Mouse (Mus musculus): ENCODE results near the gene Rhoq. TPM values are rescaled to one million over a fixed set of nuclear protein-coding genes. Genes with fewer than 3 reads are reported as not detected.

Rhoq gene
- polyA plus RNA-seq, 1 experiment from 2014 or later, result 1.1 TPM

DNA sequence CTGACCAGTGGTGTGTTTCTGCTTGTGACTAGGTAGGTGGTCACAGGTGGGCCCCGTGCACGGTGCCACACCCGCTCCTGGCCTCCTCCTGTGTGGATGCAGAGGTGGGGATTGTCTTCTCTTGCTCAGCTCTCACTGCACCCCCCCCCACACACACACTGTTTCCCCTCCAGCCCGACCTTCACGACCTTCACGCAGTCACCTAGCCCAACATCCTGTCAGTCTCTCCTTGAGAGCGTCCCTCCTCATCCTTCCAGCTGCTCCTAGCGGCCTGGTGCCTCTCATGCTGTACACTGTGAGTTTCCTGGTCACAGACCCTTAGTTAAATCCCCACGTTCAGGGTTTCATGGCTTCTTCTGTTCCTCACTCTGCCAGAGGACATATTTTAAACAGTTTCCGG lies 13.5 kb downstream of the Rhoq start:
- Histone ChIP-seq H3K27ac (ENCODE audit: low read length) (no peak overlapping the region), H3K4me1 (ENCODE audit: control insufficient read depth, low read depth, low read length) (peaks cover 5% of the 10 kb centered on the region), H3K4me3 (ENCODE audit: low read depth, low read length) (no peak overlapping the region), H3K9me3 (replicated peaks; ENCODE audit: control insufficient read depth, low read length) (no peaks in the 10 kb centered on the region), H3K4me2 (ENCODE audit: low read depth, low read length) (no peak overlapping the region), H3K36me3 (ENCODE audit: control insufficient read depth, insufficient read depth) (no peaks in the 10 kb centered on the region), H3K9ac (ENCODE audit: low read depth, low read length) (no peak overlapping the region), H3K27me3 (ENCODE audit: control insufficient read depth, insufficient read depth, low read depth, low read length) (no peaks in the 10 kb centered on the region)
- ATAC-seq (ENCODE audit: low read depth), result no peak
- WGBS (ENCODE audit: insufficient replicate concordance), result 66% methylated on average over 10 of the region's 10 CpGs

DNA sequence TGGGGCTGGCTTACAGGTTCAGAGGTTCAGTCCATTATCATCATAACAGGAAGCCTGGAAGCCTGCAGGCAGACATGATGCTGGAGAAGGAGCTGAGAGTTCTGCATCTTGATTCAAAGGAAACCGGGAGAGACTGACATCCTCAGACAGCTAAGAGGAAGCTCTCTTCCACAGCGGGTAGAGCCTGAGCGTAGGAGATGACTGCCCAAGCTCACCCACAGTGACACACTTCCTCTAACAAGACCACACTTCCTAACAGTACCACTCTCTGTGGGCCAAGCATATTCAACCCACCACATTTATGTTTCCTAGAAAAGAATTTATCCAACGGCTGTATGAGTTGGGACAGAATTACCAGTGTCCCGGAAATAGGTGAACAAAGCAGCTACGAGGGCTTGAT lies 15.6 kb downstream of the Rhoq start:
- Histone ChIP-seq H3K4me1 (ENCODE audit: control insufficient read depth, low read depth, low read length) (no peaks in the 10 kb centered on the region), H3K4me3 (ENCODE audit: low read depth, low read length) (no peak overlapping the region), H3K9me3 (replicated peaks; ENCODE audit: control insufficient read depth, low read length) (no peaks in the 10 kb centered on the region), H3K36me3 (ENCODE audit: control insufficient read depth, insufficient read depth) (no peaks in the 10 kb centered on the region), H3K27ac (ENCODE audit: low read length) (no peak overlapping the region), H3K4me2 (ENCODE audit: low read depth, low read length) (no peak overlapping the region), H3K27me3 (ENCODE audit: control insufficient read depth, insufficient read depth, low read depth, low read length) (no peaks in the 10 kb centered on the region), H3K9ac (ENCODE audit: low read depth, low read length) (no peak overlapping the region)
- 42% methylated on average over 6 of the region's 6 CpGs for WGBS (ENCODE audit: insufficient replicate concordance)
- no peak for ATAC-seq (ENCODE audit: low read depth)

DNA sequence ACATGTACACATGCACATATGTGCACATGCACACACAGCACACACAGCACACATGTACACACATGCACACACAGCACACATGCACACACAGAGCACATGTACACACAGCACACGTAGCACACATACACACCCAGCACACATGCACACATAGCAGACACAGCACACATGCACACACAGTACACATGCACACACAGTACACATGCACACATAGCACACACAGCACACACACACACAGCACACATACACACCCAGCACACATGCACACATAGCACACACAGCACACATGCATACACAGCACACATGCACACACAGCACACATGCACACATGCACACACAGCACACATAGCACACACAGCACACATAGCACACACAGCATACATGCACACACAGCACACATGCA lies 18.3 kb downstream of the Rhoq start:
- H3K4me2 ChIP-seq (ENCODE audit: low read depth, low read length), result no peak overlapping the region
- H3K9ac ChIP-seq (ENCODE audit: low read depth, low read length), result no peak overlapping the region
- H3K27ac ChIP-seq (ENCODE audit: low read length), result no peak overlapping the region
- no peak for ATAC-seq (ENCODE audit: low read depth)
- no peak overlapping the region for H3K4me3 ChIP-seq (ENCODE audit: low read depth, low read length)
- no peaks in the 10 kb centered on the region for H3K9me3 ChIP-seq (replicated peaks; ENCODE audit: control insufficient read depth, low read length)
- H3K4me1 ChIP-seq (ENCODE audit: control insufficient read depth, low read depth, low read length), result no peaks in the 10 kb centered on the region
- no peaks in the 10 kb centered on the region for H3K36me3 ChIP-seq (ENCODE audit: control insufficient read depth, insufficient read depth)
- WGBS (ENCODE audit: insufficient replicate concordance), result 71% methylated on average over 1 of the region's 1 CpGs
- H3K27me3 ChIP-seq (ENCODE audit: control insufficient read depth, insufficient read depth, low read depth, low read length), result no peaks in the 10 kb centered on the region

DNA sequence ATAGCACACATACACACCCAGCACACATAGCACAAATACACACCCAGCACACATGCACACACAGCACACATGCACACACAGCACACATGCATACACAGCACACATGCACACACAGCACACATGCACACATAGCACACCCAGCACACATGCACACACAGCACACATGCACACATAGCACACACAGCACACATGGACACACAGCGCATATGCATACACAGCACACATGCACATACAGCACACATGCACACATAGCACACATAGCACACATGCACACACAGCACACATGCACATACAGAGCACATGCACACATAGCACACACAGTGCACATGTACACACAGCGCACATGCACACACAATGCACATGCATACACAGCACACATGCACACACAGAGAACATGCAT lies 18.8 kb downstream of the Rhoq start:
- no peak overlapping the region for H3K9ac ChIP-seq (ENCODE audit: low read depth, low read length)
- H3K4me1 ChIP-seq (ENCODE audit: control insufficient read depth, low read depth, low read length), result no peaks in the 10 kb centered on the region
- no peak for ATAC-seq (ENCODE audit: low read depth)
- 80% methylated on average over 2 of the region's 2 CpGs for WGBS (ENCODE audit: insufficient replicate concordance)
- H3K27me3 ChIP-seq (ENCODE audit: control insufficient read depth, insufficient read depth, low read depth, low read length), result no peaks in the 10 kb centered on the region
- H3K9me3 ChIP-seq (replicated peaks; ENCODE audit: control insufficient read depth, low read length), result no peaks in the 10 kb centered on the region
- H3K36me3 ChIP-seq (ENCODE audit: control insufficient read depth, insufficient read depth), result no peaks in the 10 kb centered on the region
- no peak overlapping the region for H3K4me3 ChIP-seq (ENCODE audit: low read depth, low read length)
- no peak overlapping the region for H3K4me2 ChIP-seq (ENCODE audit: low read depth, low read length)
- H3K27ac ChIP-seq (ENCODE audit: low read length), result no peak overlapping the region

DNA sequence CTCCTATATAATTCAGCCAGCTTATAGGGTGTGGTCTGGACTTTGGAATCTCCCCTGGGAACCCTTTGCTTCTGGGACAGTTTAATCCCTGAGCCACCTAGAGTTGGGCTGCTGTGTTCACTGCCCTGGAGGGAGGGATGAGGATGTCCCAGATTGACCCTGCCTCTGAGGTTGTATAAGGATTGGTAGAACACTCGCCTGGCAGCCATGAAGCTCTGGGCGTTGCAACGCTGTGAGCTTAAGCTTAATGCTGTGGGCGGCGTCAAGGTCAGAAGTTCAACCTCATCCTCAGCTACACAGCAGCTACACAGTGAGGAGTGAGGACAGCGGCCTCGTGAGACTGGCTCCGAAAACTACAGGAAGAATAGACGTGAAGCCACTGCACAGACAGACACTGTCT lies 19.6 kb downstream of the Rhoq start:
- no peaks in the 10 kb centered on the region for H3K9me3 ChIP-seq (replicated peaks; ENCODE audit: control insufficient read depth, low read length)
- no peaks in the 10 kb centered on the region for H3K36me3 ChIP-seq (ENCODE audit: control insufficient read depth, insufficient read depth)
- no peaks in the 10 kb centered on the region for H3K27me3 ChIP-seq (ENCODE audit: control insufficient read depth, insufficient read depth, low read depth, low read length)
- no peak overlapping the region for H3K4me3 ChIP-seq (ENCODE audit: low read depth, low read length)
- H3K4me1 ChIP-seq (ENCODE audit: control insufficient read depth, low read depth, low read length), result no peaks in the 10 kb centered on the region
- 67% methylated on average over 9 of the region's 9 CpGs for WGBS (ENCODE audit: insufficient replicate concordance)
- 0 out of 2 replicates have a peak, but pooled peaks have one; percentile 5 for ATAC-seq (ENCODE audit: low read depth)
- no peak overlapping the region for H3K9ac ChIP-seq (ENCODE audit: low read depth, low read length)
- H3K27ac ChIP-seq (ENCODE audit: low read length), result no peak overlapping the region
- H3K4me2 ChIP-seq (ENCODE audit: low read depth, low read length), result no peak overlapping the region

DNA sequence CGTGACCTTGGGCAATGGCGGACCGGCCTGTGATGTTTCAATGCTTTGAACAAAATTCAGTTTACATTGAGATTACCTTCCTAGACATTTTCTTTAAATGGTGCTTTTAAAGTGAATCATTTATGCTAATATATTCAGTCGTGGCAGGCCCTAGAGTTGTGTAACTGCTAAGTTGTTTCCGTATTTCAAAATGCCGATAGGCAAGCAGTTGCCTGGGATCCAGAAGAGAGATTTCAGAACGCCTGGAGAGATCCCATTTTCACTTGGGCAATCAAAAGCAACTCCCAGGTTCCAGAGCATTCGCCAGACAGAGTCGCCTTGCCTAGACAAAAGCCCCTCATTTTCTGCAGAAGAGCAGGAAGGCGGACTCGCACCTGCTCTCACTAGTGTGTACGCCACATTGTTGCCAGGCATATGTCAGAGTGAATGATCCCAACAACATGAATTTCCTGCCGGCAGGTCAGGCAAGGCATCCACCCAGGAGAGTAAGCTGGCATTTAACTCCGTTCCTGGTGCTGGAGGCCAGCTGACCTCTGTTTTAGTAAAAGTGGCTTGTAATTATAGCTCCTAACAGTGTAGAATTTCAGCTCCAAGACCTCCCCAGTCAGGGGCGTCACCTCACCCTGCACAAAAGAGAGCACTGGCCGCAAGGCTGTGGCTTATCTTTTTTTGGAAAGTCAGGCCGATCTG lies 23.7 kb downstream of the Rhoq start:
- 60% methylated on average over 17 of the region's 17 CpGs for WGBS (ENCODE audit: insufficient replicate concordance)
- Histone ChIP-seq H3K27ac (ENCODE audit: low read length) (no peak overlapping the region), H3K9me3 (replicated peaks; ENCODE audit: control insufficient read depth, low read length) (no peaks in the 10 kb centered on the region), H3K36me3 (ENCODE audit: control insufficient read depth, insufficient read depth) (no peaks in the 10 kb centered on the region), H3K4me3 (ENCODE audit: low read depth, low read length) (no peak overlapping the region), H3K27me3 (ENCODE audit: control insufficient read depth, insufficient read depth, low read depth, low read length) (no peaks in the 10 kb centered on the region), H3K4me2 (ENCODE audit: low read depth, low read length) (no peak overlapping the region), H3K4me1 (ENCODE audit: control insufficient read depth, low read depth, low read length) (no peaks in the 10 kb centered on the region), H3K9ac (ENCODE audit: low read depth, low read length) (no peak overlapping the region)
- ATAC-seq (ENCODE audit: low read depth), result no peak

DNA sequence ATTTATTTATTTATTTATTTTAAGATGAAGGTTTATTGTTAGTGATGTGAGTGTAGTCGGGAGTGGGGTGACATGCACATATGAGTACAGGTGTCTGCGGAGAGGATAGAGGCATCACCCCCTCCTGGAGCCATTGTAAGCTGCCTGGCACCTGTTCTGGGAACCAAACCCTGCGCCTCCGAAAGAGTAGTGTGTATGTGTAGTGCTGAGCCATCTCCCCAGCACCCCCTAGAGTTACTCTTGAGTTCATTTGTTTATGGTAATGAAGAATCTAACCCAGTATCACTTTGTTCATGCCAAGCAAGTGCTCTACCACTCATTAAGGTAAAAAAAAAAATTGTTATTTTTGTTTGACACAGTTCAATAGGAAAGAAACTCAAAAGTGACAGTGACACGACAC lies 25.3 kb downstream of the Rhoq start:
- no peak for ATAC-seq (ENCODE audit: low read depth)
- 69% methylated on average over 5 of the region's 5 CpGs for WGBS (ENCODE audit: insufficient replicate concordance)
- Histone ChIP-seq H3K36me3 (ENCODE audit: control insufficient read depth, insufficient read depth) (no peaks in the 10 kb centered on the region), H3K4me2 (ENCODE audit: low read depth, low read length) (no peak overlapping the region), H3K4me1 (ENCODE audit: control insufficient read depth, low read depth, low read length) (no peaks in the 10 kb centered on the region), H3K9ac (ENCODE audit: low read depth, low read length) (no peak overlapping the region), H3K9me3 (replicated peaks; ENCODE audit: control insufficient read depth, low read length) (no peaks in the 10 kb centered on the region), H3K27me3 (ENCODE audit: control insufficient read depth, insufficient read depth, low read depth, low read length) (no peaks in the 10 kb centered on the region), H3K4me3 (ENCODE audit: low read depth, low read length) (no peak overlapping the region), H3K27ac (ENCODE audit: low read length) (no peak overlapping the region)

DNA sequence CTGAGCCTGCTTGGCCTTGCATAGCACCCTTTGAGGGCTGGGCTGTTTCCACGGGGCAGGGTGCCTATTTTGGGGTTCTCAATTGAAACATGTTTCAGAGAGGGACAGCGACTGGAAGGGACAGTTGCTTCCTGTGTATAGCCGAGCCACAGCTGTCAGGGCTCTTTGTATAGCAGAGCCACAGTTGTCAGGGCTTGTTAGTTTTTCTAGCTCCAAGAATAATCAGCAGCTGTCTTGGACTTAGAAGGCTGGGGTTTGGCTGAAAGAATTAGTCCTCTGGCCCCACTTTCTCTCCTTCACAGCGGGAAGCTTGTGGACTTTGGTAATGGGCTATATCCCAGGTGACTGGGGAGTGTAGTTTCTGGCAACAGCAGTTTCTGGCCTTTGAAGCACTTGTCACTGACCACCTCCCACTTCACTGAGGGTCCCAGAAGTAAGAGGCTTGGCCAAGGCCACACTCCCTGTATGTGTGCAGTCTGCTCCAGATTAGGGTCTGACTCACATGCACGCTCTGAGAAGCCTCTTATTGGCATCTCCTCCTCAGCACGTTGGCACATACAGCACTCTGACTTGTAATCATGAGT lies 25.8 kb downstream of the Rhoq start:
- Histone ChIP-seq H3K27ac (ENCODE audit: low read length) (no peak overlapping the region), H3K9me3 (replicated peaks; ENCODE audit: control insufficient read depth, low read length) (no peaks in the 10 kb centered on the region), H3K4me2 (ENCODE audit: low read depth, low read length) (no peak overlapping the region), H3K36me3 (ENCODE audit: control insufficient read depth, insufficient read depth) (no peaks in the 10 kb centered on the region), H3K27me3 (ENCODE audit: control insufficient read depth, insufficient read depth, low read depth, low read length) (no peaks in the 10 kb centered on the region), H3K4me1 (ENCODE audit: control insufficient read depth, low read depth, low read length) (no peaks in the 10 kb centered on the region), H3K4me3 (ENCODE audit: low read depth, low read length) (no peak overlapping the region), H3K9ac (ENCODE audit: low read depth, low read length) (no peak overlapping the region)
- ATAC-seq (ENCODE audit: low read depth), result no peak
- 51% methylated on average over 6 of the region's 6 CpGs for WGBS (ENCODE audit: insufficient replicate concordance)

DNA sequence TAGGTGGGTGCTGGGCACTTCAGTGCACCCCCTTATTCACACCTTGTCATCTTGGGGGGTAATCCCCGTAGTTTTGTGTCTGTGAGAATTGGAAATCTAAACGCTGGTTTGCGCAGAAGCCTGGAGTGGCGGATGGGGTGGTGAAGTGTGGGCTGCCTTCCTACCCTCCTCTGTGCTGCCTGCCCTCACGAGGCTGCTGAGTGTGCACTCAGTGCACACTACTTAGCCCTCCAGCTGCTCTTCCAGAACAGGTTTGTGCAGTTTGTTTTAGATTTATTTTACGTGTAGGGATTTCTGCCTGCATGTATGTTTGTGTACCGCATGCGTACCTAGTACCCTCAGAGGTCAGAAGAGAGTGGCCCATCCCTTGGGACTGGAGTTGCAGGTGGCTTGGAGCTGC lies 28.4 kb downstream of the Rhoq start:
- no peaks in the 10 kb centered on the region for H3K27me3 ChIP-seq (ENCODE audit: control insufficient read depth, insufficient read depth, low read depth, low read length)
- ATAC-seq (ENCODE audit: low read depth), result no peak
- no peak overlapping the region for H3K27ac ChIP-seq (ENCODE audit: low read length)
- no peak overlapping the region for H3K4me2 ChIP-seq (ENCODE audit: low read depth, low read length)
- H3K4me3 ChIP-seq (ENCODE audit: low read depth, low read length), result no peak overlapping the region
- WGBS (ENCODE audit: insufficient replicate concordance), result 73% methylated on average over 8 of the region's 8 CpGs
- H3K36me3 ChIP-seq (ENCODE audit: control insufficient read depth, insufficient read depth), result no peaks in the 10 kb centered on the region
- no peaks in the 10 kb centered on the region for H3K4me1 ChIP-seq (ENCODE audit: control insufficient read depth, low read depth, low read length)
- no peak overlapping the region for H3K9ac ChIP-seq (ENCODE audit: low read depth, low read length)
- no peaks in the 10 kb centered on the region for H3K9me3 ChIP-seq (replicated peaks; ENCODE audit: control insufficient read depth, low read length)

Data from liver, embryonic 16.5 days (tissue).